Mouse (Mus musculus): ENCODE data around the gene Fahd2a.
A peak's percentile ranks its signal among the peaks of the same experiment; 100 is the strongest.

Fahd2a gene

DNA sequence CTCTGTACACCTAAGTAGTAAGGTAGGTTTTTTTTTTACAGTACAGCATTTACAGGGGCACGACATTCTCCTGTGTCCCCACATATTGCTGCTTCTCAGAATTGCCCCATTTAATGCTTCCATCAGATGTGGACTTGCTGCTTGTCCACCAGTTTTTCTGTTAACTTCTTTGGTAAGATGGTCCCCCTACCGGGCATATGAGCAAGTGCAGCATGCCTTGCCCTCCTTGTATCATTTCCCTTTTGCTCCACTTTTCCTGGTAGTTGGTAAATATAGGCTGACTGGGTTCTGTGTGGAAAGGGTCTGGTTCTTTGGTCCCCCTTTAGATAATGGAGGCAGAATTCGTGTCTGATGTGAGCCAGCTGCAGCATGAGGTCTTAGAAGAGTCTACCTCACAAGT, 14.1 kb downstream of the Fahd2a start:
- peak in 1 of 2 experiments; percentile 41 for DNase-seq

DNA sequence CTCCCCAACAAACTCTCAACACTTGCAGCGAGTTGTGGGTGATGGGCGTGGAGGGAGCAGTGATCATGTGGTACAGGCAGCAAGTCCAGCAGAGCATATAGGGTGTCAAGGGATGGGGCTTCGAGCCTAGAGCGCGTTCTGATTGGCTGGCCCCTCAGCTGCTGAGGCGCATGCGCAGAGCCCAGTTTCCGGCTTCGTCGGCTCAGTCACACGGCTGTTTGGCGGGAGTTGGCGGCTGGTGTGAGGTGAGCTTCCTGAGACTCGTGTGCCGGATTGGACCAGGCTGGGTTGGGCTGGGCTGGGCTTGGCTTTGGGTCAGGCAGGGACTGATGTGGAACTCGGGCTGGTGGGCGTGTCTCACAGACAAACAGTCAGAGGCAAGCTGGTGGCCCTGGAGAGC, 19.4 kb downstream of the Fahd2a start, which contains the start of gene Gpat2:
Gene Gpat2, plus strand, starts transcription at position 223 of the 400 bp plus-strand sequence.
- peak in 1 of 2 experiments; percentile 33 for DNase-seq

DNA sequence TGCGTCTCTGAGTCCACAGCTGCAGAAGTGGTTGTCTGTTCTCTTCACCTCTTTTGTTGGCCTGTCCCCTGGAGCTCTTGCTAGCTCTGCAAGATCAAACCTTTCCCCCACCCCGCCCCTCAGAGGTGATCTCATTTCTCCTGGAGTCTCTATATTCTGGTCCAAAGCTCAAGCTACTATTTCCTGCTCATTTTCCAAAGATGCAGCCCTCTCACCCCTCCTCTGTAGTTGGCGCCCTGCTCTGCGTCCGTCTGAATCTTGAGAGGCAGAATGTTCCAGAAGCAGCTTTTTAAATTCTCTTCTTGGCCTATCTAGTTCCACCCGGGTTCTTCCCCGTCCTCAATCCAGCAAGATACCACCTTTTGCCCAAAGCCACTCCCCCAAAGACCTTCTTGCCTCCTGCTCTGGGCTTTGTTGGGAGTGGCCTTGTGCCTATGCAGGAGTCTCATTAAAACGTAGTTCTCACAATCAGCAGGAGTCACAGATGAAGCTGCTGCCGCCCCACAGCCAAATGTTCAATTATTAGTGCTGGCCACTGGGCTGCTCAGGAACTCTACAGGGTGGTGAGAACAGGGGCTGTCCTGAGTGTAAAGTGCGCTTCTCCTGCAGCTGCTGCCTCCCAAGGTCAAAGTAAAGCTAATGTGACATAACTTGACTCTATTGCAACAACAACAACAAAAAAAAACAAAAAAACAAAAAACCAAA, 25.9 kb downstream of the Fahd2a start:
- DNase-seq, result no peak

DNA sequence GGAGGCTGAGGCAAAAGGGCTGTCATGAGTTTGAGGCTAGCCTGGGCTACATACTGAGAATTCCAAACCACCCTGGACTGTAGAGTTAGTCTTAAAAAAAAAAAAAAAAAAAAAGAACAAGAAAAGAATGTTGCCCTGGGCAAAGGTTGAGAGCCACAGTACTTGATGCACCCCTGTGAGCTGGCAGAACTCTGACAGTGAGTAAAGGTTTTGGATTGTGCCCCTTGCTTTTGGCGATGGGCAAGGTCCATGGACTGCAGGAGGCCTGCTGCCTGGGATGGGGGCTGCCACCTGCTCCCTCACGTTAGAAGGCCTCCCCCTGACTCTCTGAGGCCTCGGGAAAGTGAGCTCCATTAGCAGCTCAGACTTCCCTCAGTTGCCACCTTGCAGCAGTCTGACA, 27.7 kb downstream of the Fahd2a start:
- DNase-seq, result no peak

DNA sequence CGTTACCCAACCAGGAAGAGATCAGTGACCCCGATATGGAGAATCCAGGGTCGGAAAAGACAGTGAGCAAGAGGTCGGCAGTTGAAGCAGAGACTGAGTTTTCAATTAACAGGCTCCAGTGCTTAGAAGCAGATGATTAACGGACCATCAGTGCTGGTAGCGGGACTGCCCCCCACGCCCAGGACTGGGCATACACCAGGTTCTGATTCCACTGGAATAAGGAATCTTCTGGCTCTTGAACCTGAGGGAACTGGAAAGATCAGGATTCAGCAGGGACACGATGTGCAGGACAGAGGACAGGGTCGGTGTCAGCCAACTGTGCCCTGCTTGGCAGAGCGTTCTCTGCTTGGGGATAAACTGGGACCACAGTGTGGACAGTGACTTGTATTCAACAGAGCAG, 28.6 kb downstream of the Fahd2a start:
- DNase-seq, result no peak

DNA sequence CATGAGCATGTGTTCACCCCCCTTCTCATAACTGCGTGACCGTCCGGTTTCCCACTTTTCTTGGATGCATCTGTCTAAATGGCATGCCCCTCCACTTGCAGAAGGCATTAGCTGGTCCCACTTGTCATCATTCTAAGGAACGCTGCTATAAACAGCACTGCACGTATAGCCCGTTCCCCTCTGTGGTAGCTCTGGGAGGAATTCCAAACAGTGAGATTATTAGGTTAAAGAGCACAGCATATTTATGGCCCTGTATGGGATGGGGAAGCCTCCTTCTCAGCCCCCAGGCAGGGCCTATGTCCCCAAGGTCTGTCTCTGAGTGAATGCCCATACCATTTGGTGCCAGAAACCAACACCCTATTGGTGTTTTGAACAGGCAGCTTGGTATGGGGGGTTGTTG, 33.2 kb downstream of the Fahd2a start:
- no peak for DNase-seq

DNA sequence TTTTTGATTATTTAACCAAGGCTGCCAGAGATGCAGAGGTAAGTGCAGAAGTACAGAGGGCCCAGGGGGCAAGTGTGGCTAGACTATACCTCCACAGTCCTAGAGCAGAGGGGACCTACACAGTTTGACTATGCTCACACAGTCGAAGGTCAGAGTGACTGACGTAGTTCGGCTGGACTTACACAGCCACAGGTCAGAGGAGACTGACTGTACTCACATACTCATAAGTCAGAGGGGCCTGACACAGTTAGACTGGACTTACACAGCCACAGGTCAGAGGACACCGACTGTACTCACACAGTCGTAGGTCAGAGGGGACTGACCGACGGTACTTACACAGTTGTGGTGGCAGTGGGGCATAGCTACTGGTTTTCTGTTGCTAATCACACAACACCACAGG, 45.6 kb downstream of the Fahd2a start:
- DNase-seq, result no peak

DNA sequence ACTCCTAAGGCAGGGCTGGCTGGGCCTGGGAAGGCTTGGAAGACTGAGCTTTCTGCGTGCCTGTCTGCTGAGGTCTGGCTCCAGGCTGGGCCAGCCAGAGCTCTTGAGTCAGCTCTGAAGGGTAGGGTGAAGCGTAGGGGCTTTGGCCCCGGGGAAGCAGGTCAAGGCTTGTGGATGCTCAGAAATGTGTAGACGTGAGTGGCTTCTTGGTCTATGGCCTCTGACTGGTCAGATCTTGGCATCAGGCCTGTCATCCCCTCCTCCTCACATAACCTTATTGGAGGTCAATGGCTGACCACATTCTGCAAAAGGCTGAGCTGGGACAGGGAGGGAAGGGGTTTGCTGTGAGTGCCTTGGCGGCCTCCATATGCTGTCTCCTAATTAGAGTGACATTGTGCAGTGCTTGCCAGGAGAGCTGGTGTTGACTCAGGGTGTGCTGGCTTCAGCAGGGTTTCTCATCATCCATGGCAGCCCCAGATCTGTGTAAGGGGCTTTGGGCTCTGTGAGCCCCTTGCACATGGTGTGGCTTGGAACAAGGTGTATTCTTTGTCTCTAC, 49.7 kb downstream of the Fahd2a start:
- no peak for DNase-seq

DNA sequence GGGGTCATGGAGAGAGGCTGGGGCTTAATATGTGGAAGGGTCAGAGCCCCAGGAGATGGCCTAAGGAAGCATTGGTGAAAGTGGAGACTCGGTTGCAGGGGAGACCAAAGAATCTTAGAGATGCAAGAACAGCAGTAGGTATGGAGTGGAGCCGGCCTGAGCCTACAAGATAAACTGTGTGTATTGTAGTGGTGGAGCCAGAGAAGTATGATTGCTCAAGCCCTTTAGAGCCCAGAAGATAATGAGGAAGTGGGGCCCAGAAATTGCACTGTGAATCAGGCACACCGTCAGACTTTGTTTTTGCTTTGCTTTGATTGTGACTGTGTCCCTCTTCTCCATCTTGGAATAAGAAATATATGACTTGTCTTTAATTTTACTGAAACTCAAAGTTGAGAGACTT, 53.0 kb downstream of the Fahd2a start:
- no peak for DNase-seq

DNA sequence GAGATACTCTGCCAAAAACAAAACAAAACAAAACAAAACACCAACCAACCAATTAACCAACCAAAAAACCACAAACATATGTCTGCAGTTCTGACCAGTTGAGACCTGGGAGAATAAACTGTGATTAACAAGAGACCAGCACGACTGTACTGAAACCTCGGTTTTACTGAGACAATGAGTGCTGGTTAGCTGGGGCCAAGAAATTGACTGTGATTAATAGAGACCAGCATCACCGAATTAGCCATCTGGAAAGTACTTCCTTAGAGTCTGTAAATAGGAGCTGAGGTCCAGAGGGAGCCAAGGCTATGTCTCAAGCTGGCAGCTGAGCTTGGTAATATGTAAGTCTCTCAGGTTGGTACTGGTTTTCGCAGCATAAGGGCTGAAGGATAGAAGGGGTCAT, 53.5 kb downstream of the Fahd2a start:
- DNase-seq, result no peak

DNA sequence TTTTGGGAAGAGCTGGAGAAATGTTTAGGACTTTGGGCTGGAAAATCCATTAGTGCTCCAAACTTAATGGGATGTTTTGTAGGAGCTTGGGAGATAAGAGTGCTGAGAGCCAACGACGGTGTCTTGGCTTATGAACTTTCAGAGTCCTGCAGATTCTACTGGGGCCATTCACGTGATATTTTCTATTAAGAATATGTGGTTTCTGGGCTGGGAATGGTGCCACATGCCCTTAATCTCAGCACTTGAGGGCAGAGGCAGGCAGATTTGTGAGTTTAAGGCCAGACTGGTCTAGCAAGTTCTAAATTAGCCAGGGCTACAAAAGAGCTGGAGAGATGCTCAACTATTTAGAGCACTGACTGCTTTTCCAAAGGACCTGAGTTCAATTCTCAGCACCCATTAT, 54.0 kb downstream of the Fahd2a start:
- DNase-seq, result no peak

DNA sequence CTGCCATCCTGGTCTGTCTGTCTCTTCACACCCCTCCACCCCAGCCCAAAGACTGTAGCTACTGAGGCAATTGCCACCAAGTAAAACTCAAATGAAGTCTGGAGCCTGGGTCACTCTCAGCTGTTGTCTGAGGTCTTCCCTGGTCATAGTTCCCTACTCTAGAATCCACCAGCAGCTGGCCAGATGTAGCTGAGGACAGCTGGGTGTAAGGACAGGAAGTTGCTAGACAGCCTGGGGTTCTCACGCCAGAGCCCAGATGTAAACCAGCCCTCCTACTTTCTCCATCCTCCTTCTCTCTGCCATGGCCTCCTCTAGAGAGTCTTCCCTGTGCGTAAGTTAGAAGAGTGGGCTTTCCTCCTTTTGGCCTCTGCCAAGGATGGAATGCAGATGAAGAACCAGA, 56.8 kb downstream of the Fahd2a start:
- no peak for DNase-seq

Data from lung, postnatal 4 days (tissue).